Mouse (Mus musculus) erythroid progenitor cell, adult 5-6 weeks (primary cell): ENCODE results near the gene Aknad1. TPM values are rescaled to one million over a fixed set of nuclear protein-coding genes. Genes with fewer than 3 reads are reported as not detected.

ENCODE experiments used
- ATAC-seq: replicated peaks from 2 replicates; pipeline ENCODE4 v1.8.0; 2016; ENCODE audit warnings: moderate number of reproducible peaks, mild to moderate bottlenecking, moderate TSS enrichment, inconsistent platforms; ENCODE audit not compliant: poor library complexity, low FRiP score, severe bottlenecking
- total RNA-seq, 2 experiments: library from RNA; stranded (forward) in 1 of 2; stranded (reverse) in 1 of 2; fragments of 150-400 nt in 1 of 2; fragments of 186-747, 209-891 nt in 1 of 2; gene quantifications; 2 replicates each; pipeline versions ENCODE4 v1.2.3 to v1.2.4; 2015 to 2017; ENCODE audit warnings: low replicate concordance in 2 of 2

The Aknad1 gene
- 0.42 and 1.1 TPM in 2 replicates for total RNA-seq (2015; ENCODE audit: low replicate concordance)
- 4.7 TPM in 1 of 2 replicates, not detected in the other for total RNA-seq (2017; ENCODE audit: low replicate concordance)

DNA sequence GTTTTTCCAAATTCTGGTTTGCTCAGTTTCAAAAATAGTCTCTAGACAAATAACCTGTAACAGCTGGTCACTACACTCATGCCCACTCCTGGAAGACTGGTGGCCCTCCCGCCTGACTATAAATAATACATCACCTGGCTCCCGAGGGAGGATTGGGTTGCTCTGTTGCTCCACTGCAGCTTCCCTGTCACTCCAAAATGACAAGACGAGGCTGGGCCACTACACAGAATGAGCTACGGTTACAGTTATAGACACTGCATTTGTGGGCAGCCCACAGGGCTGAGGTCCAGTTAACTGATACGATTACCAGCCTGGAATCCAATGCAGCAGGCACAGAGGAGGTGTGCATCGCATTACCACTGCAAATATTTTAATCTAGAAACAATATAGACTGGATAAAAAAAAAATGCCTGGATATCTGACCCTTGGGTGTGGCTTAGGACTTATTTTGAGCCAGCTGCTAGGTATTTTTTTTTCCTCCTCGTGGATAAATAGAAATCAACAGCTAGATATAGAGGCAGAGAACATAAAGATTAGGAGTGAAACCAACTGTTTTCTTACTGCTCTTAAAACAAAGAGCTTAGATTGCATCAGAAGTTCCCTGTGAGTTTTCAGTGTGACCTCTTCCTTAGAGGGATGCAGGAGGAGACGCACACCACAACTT, at the start of gene Aknad1:
Gene Aknad1, plus strand, starts transcription at position 614 of the 664 bp plus-strand sequence.
- no peak for ATAC-seq

DNA sequence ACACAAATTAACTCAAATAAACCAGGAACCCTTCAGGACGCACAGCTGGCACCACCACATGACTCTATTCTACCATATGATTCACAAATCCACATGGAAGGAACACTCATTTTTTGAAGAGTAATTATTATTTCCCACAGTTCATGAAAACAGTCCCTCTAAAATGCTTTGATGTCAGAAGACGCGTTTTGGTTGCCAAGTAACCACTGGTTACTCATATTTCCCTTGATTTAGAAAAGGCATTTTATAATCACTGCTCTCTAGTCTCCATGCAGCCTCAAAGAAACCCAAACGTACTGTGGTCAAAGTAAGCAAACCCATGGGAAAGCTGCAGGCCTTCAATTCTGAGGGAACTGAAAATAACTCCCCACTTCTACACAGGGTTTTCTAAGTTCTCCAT, 49.5 kb upstream of the Aknad1 start:
- no peak for ATAC-seq

DNA sequence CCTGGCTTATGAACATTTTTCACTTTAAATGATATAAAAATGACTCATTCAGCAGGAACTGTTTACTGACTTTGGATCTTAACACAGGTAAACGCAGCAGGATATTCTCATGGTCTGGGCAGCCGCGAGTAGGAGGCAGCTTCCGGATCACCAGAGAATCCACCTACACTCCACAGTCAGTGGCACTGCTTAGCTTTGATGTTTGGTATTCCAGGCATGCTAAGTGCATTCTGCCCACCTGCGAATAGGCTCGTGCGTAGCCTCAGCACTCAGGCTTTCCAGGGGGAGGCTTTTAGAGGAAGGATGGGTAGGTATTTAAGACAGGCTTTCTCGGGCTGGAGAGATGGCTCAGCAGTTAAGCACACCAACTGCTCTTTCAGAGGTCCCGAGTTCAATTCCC, 45.1 kb upstream of the Aknad1 start:
- ATAC-seq, result no peak

DNA sequence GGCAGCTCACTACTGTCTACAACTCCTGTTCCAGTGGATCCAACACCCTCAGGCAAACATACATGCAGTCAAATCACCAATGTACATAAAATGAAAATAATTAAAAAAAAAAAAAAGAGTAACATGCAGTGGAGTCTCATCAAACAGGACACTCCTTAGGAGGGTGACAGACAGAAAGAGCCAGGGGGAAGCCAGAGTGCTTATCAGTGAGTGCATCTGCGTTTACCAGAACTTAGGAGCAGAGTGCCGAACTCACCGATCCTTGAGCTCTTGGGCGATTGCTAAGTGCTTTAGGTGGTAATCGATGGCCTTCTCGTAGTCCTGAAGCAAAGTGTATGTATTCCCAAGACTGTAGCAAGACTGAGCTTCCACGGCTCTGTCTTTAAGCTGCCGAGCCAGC, 40.8 kb upstream of the Aknad1 start:
- no peak for ATAC-seq

DNA sequence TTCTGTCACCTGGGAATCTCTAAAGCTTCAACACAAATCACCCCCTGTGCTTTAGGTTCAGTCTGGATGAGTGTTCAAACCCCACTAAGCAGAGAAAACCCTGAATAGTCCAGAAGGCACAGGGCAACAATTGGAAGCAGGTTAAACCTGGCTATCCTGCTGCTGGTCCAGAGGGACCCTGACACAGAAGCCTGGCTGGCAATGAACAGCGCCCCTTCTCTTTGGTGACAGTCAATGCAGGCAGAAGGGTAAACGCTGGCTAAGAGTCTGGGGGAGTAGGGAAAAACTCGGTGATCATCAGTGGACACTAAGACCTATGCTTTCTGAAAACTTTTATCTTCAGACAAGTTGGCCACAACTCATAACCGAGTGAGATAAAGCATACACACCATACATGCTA, 39.7 kb upstream of the Aknad1 start:
- no peak for ATAC-seq

DNA sequence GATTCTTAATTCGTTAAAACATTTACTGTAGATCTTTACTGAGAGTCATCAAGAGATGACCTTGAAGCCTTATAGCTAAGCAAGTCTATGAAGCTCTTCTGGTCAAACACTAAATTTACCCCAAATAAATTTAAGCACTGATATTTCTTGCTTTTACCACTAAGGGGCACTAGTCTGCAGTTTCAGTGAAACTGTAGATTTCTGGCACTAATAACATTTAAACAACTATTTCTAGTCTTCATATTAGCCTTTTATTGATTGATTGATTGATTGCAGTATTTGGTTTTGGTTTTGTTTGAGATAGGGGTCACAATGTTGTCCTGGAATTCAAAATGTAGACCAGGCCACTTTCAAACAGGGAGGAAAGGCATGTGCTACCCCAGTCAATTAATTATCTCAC, 38.2 kb upstream of the Aknad1 start:
- ATAC-seq, result no peak

DNA sequence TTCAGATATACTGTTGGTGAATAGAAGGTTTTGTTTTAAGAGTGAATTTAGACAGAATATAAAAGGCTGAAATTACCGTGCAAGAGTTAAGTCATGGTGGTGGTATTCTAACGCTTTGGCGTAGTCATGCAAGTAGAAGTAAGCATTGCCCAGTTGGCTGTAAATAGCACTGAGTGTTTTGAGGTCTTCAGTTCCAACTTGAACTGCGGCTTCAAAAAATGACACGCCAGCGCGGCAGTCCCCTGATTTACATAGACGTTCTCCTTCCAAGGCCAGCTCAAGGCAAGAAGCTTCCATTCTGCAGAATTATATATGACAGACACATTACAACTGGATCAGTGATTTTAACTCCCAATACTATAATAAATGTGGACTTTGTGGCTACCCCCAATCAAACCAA, 36.7 kb upstream of the Aknad1 start:
- no peak for ATAC-seq

DNA sequence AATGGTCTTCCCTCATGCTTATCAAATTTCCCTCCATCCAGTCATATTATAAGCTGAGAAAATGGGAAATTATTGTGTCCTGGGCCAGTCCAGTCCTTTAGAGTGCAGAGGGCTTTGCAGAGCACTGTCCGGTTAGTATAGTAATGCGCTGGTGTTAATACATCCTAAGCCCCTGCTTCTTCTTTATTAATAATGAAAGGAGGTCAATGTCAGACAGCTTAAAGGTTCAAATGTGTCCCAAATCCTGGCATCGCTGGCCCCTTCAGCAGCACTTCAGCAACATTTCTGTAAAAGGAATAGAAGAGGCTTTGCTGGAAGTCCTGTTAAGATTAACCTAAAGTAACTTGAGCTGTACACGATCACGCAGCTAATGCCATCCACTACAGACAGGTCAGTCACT, 28.2 kb upstream of the Aknad1 start:
- no peak for ATAC-seq

DNA sequence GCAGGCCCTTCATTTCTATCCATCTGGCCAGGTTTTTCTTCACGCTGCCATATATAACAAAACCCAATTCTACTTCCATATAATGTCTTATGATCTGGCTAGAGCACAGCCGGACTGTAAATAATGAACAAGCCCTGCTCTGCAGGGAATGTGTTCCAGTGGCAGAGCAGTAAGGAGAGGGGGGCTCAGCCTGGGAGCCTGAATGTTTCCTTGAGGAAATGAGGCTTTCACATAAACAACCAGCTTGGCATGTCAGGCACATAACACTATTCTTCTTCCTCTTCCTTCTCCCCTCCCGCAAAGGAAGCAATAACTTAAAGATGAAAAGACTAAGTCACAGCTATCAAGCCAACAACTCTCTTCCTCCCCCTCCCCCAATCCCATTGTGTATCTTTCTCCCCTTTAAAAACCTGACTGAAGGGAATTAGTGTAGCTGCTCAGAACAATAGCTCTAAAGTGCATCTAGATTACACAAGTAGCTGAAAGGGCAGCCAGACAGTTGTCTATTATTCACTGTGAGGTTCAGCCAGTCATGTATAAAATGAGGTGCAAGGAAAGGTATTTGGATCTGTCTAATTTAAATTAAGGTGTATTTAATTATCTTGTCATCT, 26.3 kb upstream of the Aknad1 start:
- ATAC-seq, result no peak

DNA sequence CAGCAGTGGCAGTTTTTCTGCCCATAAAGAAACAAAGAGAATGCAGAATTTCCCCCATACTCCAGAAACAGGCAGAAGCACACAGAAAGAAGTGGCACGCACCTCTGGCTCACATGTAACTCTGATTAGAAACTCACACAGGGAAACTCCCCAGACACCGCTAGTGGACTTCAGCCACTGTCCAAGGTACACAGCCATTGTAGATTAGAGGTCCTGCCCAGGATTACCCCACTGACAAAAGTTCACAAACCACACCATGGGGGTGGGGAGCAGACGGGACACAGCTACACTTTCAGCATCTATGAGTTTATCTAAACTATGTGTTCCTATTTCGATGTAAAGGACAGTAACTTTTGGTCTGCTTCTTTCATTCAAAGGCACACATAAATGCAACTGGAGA, 24.6 kb upstream of the Aknad1 start:
- no peak for ATAC-seq

DNA sequence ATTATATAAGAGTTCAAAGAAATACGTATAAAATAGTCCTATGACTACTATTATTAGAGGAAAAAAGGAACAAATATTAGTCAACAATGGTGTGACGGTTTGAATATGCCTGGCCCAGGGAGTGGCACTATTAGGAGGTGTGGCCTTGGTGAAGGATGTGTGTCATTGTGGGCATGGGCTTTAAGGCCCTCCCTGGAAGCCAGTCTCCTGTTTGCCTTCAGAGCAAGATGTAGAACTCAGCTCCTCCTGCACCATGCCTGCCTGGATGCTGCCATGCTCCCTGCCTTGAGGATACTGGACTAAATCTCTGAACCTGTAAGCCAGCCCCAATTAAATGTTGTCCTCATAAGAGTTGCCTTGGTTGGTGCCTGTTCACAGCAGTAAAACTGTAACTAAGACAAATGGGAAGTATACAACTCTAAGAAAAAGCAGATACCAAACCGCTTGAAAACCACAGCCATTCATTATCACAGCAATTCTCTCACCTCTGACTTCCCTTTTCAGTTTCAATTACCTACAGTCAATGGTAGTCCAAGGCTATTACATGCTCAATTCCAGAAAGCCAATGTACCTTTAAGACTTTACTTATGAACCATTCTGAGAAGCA, 21.5 kb upstream of the Aknad1 start:
- ATAC-seq, result no peak

DNA sequence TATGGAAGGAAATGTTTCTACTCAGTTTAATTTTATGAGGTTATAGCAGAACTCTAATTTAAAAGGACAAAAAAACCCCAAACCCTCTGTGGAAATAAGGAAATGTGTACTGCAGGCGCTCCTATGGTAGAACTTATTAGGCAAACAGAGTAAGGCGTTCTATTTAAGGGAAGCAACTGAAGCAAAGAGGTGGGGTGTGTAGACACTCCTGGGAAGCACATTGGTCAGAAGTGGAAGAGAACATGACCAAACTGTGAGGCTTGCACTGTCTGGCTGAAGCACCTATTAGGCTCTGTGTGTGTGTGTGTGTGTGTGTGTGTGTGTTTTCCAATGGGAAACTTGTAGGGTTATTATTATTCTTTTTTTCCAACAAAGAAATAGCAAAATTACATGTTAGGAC, 20.1 kb upstream of the Aknad1 start:
- ATAC-seq, result no peak

DNA sequence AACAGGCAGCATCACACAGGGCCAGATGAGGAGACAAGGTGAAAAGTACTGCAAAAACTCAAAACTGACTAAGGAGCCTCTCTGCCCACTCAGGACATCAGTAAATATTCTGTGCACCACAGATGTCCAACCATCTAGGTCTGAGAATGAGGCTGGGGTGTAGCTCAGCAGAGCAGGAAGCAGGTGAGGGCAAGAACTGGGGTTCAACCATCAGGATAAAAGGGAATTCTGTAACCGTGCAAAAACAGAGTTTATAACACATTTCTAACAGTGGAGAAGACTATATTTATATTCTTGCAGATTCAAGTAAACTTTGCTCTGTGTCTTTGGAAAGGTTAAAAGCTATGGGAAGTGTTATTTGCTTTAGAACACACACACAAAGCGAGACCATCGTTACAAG, 19.7 kb upstream of the Aknad1 start:
- ATAC-seq, result no peak

DNA sequence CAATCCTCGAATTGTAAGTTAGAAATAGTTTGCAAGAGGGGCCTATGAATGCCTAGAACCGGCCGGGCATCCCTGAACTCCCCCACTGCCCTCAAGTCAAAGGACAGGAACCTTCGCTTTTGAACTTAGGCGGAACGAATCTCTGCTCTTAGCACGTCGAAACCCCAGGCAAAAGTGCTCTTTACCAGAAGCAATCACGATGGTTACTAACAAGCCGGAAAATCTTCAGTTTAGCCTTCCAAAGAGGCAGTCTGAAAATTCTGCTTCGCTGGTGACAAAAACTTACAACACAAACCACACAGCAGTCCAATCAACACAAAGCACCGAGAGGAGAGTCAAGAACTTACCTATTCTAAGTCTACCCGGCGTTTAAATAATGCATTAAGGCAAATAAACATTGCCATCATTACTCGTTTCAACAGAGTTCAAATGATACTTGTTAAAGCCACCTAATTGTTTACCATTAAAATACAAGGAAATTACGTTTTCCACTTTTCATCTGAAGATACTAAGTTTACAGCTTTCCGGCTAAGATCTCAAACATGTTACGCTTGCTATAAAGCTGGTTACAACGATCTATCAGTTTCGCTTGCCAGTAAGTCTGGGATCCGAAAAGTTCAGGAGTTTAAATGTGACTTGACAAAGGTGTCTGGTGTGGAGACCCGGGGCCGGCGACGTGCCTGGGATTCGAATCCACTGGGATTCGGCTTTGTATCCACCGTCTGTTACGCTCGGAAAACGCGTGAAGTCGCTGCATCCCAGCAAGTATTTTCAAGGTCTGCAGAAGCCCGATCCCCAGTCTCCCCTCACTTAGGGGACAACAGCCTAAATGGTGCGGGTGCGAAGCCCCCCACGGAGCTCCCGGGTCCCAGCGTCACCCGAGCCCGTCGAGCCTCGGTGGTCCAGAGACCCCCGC, 18.1 kb upstream of the Aknad1 start:
- ATAC-seq, result no peak

DNA sequence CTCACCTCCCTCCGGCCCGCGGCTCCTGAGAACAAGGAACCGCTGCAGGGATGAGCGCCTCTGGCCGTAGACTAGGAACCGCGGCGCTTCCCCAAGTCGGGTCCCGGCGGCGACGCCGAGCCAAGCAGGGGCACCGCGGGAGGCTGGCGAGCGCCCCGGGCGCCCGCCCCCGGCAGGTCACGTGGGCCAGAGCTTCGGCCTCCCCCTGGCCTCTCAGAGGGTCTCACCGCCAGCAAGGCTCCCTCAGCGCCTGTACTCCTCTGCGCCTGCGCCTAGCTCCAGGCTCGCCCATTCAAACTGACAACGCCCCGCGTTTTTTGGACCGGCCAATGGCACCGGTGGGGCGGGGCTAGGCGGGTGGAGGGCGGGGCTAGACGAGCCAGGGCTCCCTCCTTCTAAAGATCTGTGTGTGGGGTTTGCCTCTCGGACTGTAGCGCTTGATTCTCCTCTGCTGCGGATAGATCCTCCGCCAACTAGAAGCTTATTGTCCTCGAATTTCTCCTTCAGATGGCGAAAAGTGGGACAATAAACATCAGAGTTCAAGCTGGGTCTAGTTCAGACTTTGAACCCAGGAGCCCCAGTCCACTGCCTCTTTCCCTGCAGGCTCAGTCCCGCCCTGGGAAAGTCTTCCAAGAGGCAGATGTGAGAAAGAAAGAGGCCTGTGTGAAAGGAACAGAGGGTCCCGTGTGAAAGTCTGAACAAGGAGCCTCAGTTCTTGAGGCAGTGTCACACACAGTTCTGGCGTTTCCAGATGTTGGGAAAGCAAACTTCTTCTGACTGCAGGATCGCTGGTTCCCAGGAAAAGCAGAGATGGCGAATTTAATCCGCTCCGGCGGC, 17.2 kb upstream of the Aknad1 start, which contains the start of gene Gpsm2:
Gene Gpsm2, minus strand, starts transcription at position 274 of the 837 bp plus-strand sequence.
- peak; percentile 95 for ATAC-seq

DNA sequence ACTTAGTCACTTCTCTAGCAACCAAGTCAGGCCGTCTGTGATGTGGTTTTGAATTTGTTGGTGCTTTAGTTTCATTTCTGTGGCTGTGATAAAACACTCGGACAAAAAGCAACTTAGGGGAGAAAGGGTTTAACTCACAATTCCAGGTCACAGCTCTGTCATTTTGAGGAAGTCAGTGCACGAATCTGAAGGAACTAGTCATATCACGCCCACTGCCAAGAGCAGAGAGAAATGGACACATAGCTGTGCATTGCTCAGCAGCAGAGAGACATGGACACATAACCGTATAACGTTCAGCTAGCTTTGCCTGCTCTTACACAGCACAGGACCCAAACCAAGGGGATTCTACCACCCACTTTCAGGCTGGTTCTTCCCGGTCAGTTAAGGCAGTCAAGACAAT, 13.0 kb upstream of the Aknad1 start:
- no peak for ATAC-seq

DNA sequence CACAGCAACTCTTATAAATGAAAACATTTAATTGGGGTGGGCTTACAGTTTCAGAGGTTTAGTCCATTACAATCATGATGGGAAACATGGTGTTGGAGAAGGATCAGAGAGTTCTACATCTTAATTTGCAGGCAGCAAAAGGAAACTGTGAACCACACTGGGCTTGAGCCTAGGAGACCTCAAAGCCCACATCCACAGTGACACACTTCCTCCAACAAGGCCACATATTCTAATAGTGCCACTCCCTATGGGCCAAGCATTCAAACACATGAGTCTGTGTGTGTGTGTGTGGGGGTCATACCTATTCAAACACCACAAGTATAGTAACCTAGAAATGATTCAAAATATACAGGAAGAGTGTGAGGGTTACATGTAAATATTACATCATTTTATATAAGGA, 12.1 kb upstream of the Aknad1 start:
- no peak for ATAC-seq

DNA sequence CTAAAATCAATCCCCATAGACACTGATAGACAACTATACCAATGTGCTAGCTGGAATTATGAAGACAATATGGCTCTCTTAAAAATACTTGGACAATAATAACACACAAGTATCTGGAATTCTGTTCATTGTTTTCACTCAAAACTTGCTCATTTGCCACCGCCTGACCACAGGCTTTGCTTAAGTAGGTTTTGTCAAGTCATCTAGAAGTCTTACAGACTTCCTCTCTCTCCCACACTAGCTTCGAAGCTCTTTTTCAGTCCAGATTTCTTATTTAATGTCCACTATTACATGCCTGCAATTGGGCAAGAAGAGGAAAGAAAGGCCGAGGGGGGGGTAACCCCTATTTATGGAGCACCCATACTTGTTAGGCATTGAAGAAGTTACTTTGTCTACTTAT, 11.7 kb upstream of the Aknad1 start:
- ATAC-seq, result no peak

DNA sequence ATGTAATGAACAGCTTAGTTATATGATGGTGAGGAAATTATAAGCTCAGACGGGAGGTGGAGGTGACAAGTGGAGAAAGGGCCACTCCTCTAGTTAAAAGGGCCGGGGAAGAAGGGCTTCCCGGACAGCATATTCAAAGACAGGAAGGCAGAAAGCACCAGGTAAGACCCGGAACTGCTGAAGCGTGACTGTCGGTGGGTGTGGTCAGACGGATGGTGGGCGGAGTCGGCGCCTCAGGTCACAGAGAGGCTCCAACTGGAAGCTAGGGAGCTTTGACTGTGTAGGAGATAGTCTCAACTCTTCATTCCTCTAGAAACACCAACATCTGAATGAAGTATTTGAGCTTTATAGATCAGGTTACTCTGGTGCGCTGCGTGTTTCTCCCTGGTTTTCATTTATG, 9.1 kb upstream of the Aknad1 start:
- ATAC-seq, result peak; percentile 95
